Mouse (Mus musculus) bone marrow macrophage, adult 2 months (primary cell): ENCODE results near the gene Rho.

ENCODE experiments used
- CTCF ChIP-seq: IDR thresholded peaks from 2 replicates; pipeline ENCODE4 v1.5.1; 2012; ENCODE audit warnings: low read depth, mild to moderate bottlenecking, low read length, moderate library complexity
- POLR2A ChIP-seq: IDR thresholded peaks from 2 replicates; pipeline ENCODE4 v1.6.1; 2012; ENCODE audit warnings: mild to moderate bottlenecking, low read depth, low read length, borderline replicate concordance

DNA sequence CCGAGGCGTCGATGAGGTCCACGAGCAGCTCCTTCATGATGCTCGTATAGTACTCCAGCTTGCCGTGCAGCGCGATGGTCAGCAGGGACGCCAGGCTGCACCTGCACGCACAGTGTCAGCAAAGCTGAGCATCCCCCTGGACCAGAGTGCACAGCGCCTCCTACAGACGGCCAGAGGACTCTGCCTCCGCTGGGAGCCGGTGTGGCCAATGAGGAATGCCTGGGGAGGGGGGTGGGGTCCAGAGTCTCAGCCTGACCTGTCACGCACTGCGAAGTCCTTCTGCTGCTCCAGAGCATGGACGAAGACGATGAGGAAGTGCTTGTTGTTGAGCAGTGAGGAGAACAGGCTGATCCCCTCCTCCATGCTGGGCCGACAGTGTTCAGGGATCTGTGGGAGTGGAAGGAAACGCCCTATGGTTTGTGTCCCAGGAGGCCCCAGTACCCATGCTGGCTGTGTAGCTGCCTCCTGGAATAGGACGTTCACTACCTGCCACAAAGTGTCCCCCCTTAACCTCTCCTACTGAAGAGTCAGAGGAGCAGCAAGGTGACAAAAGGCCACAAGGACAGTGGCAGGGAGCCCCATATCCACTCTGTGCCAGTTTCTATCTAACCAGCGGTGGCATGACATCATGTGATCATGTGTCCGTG is 31.0 kb downstream of the Rho start:
- TF ChIP-seq CTCF: 0 out of 2 replicates have a peak, but pooled peaks have one; percentile 12
- TF ChIP-seq POLR2A: no peak
